Mouse (Mus musculus): Measurements from ENCODE around the gene Cyp46a1. TPM values are rescaled to one million over a fixed set of nuclear protein-coding genes. Genes with fewer than 3 reads are reported as not detected.

Gene Cyp46a1
- polyA plus RNA-seq, 1 experiment from 2014 or later: 6.5 TPM

- Histone ChIP-seq H3K9me3 (peaks cover 3% of the 10 kb centered on the region; the same call in 1 of the 2 replicates), H3K27me3 (replicated peaks) (peaks cover 27% of the 10 kb centered on the region), H3K36me3 (no peaks in the 10 kb centered on the region), H3K4me3 (no peak overlapping the region), H3K27ac (replicated peaks) (no peak overlapping the region), H3K4me1 (peaks cover 5% of the 10 kb centered on the region), H3K4me2 (no peak overlapping the region), H3K9ac (no peak overlapping the region)
- ATAC-seq (ENCODE audit: extremely low read depth, insufficient number of reproducible peaks, low FRiP score, low TSS enrichment): no peak
- 70% methylated on average over 6 of the region's 6 CpGs for WGBS
Measured at GRCm38 (mm10) chr12:108301006-108301405, 33.2 kb upstream of the Cyp46a1 start.

- Histone ChIP-seq H3K4me3 (no peak overlapping the region), H3K9ac (no peak overlapping the region), H3K4me2 (no peak overlapping the region), H3K36me3 (no peaks in the 10 kb centered on the region), H3K27ac (replicated peaks) (no peak overlapping the region), H3K9me3 (no peaks in the 10 kb centered on the region), H3K4me1 (peaks cover 12% of the 10 kb centered on the region), H3K27me3 (replicated peaks) (peaks cover 53% of the 10 kb centered on the region)
- WGBS: 58% methylated on average over 6 of the region's 6 CpGs
- no peak for ATAC-seq (ENCODE audit: extremely low read depth, insufficient number of reproducible peaks, low FRiP score, low TSS enrichment)
Measured at GRCm38 (mm10) chr12:108303778-108304365, 30.3 kb upstream of the Cyp46a1 start.

GRCm38 (mm10) chr12:108305172-108305571 lies 29.0 kb upstream of the Cyp46a1 start:
- no peaks in the 10 kb centered on the region for H3K9me3 ChIP-seq
- H3K9ac ChIP-seq: no peak overlapping the region
- peaks cover 59% of the 10 kb centered on the region for H3K27me3 ChIP-seq (replicated peaks)
- peaks cover 19% of the 10 kb centered on the region for H3K4me1 ChIP-seq
- 57% methylated on average over 8 of the region's 8 CpGs for WGBS
- no peak overlapping the region for H3K4me3 ChIP-seq
- no peaks in the 10 kb centered on the region for H3K36me3 ChIP-seq
- ATAC-seq (ENCODE audit: extremely low read depth, insufficient number of reproducible peaks, low FRiP score, low TSS enrichment): no peak
- no peak overlapping the region for H3K27ac ChIP-seq (replicated peaks)
- H3K4me2 ChIP-seq: no peak overlapping the region

GRCm38 (mm10) chr12:108305812-108306794 lies 28.1 kb upstream of the Cyp46a1 start, which contains the start of gene Hhipl1:
TSS of gene Hhipl1 (plus strand) at chr12:108306270.
- Histone ChIP-seq H3K27ac (replicated peaks) (no peak within 1 kb of the TSS; the same call in 1 of the 2 replicates), H3K27me3 (replicated peaks) (peaks cover 59% of the 10 kb centered on the region), H3K36me3 (no peaks in the 10 kb centered on the region), H3K4me2 (peak within 1 kb of the TSS; percentile 91), H3K4me3 (peak within 1 kb of the TSS; percentile 66), H3K4me1 (peaks cover 24% of the 10 kb centered on the region), H3K9ac (peak within 1 kb of the TSS; percentile 87), H3K9me3 (no peaks in the 10 kb centered on the region)
- 3% methylated on average over 67 of the region's 67 CpGs for WGBS
- ATAC-seq (ENCODE audit: extremely low read depth, insufficient number of reproducible peaks, low FRiP score, low TSS enrichment): peak; percentile 38; the same call in 1 of the 2 replicates

GRCm38 (mm10) chr12:108307553-108307952 lies 26.6 kb upstream of the Cyp46a1 start:
- H3K27me3 ChIP-seq (replicated peaks): peaks cover 59% of the 10 kb centered on the region
- H3K9ac ChIP-seq: peak overlapping the region; percentile 44; the same call in 1 of the 2 replicates
- no peak overlapping the region for H3K27ac ChIP-seq (replicated peaks)
- H3K36me3 ChIP-seq: no peaks in the 10 kb centered on the region
- H3K9me3 ChIP-seq: no peaks in the 10 kb centered on the region
- 20% methylated on average over 14 of the region's 14 CpGs for WGBS
- peaks cover 24% of the 10 kb centered on the region for H3K4me1 ChIP-seq
- H3K4me2 ChIP-seq: peak overlapping the region; percentile 91
- ATAC-seq (ENCODE audit: extremely low read depth, insufficient number of reproducible peaks, low FRiP score, low TSS enrichment): no peak
- peak overlapping the region; percentile 66; the same call in 1 of the 2 replicates for H3K4me3 ChIP-seq

GRCm38 (mm10) chr12:108308363-108308856 lies 25.8 kb upstream of the Cyp46a1 start:
- Histone ChIP-seq H3K4me2 (no peak overlapping the region), H3K9me3 (no peaks in the 10 kb centered on the region), H3K27me3 (replicated peaks) (peaks cover 59% of the 10 kb centered on the region), H3K4me3 (no peak overlapping the region), H3K36me3 (no peaks in the 10 kb centered on the region), H3K9ac (no peak overlapping the region), H3K27ac (replicated peaks) (peak overlapping the region; percentile 12; the same call in 1 of the 2 replicates), H3K4me1 (peaks cover 24% of the 10 kb centered on the region)
- 82% methylated on average over 16 of the region's 16 CpGs for WGBS
- ATAC-seq (ENCODE audit: extremely low read depth, insufficient number of reproducible peaks, low FRiP score, low TSS enrichment): no peak

GRCm38 (mm10) chr12:108309116-108309794 lies 24.9 kb upstream of the Cyp46a1 start:
- H3K9me3 ChIP-seq: no peaks in the 10 kb centered on the region
- H3K27ac ChIP-seq (replicated peaks): no peak overlapping the region
- no peaks in the 10 kb centered on the region for H3K36me3 ChIP-seq
- H3K4me3 ChIP-seq: no peak overlapping the region
- ATAC-seq (ENCODE audit: extremely low read depth, insufficient number of reproducible peaks, low FRiP score, low TSS enrichment): no peak
- H3K4me1 ChIP-seq: peaks cover 24% of the 10 kb centered on the region
- WGBS: 45% methylated on average over 7 of the region's 8 CpGs
- H3K9ac ChIP-seq: no peak overlapping the region
- no peak overlapping the region for H3K4me2 ChIP-seq
- H3K27me3 ChIP-seq (replicated peaks): peaks cover 56% of the 10 kb centered on the region

GRCm38 (mm10) chr12:108310041-108310440 lies 24.1 kb upstream of the Cyp46a1 start:
- H3K9me3 ChIP-seq: no peaks in the 10 kb centered on the region
- H3K9ac ChIP-seq: no peak overlapping the region
- 78% methylated on average over 4 of the region's 4 CpGs for WGBS
- peaks cover 24% of the 10 kb centered on the region for H3K4me1 ChIP-seq
- ATAC-seq (ENCODE audit: extremely low read depth, insufficient number of reproducible peaks, low FRiP score, low TSS enrichment): no peak
- H3K27ac ChIP-seq (replicated peaks): no peak overlapping the region
- no peaks in the 10 kb centered on the region for H3K36me3 ChIP-seq
- H3K4me3 ChIP-seq: no peak overlapping the region
- H3K27me3 ChIP-seq (replicated peaks): peaks cover 54% of the 10 kb centered on the region
- no peak overlapping the region for H3K4me2 ChIP-seq

- Histone ChIP-seq H3K9me3 (no peaks in the 10 kb centered on the region), H3K4me2 (no peak overlapping the region), H3K4me3 (no peak overlapping the region), H3K36me3 (no peaks in the 10 kb centered on the region), H3K9ac (no peak overlapping the region), H3K4me1 (peaks cover 24% of the 10 kb centered on the region), H3K27me3 (replicated peaks) (peaks cover 50% of the 10 kb centered on the region), H3K27ac (replicated peaks) (no peak overlapping the region)
- no peak for ATAC-seq (ENCODE audit: extremely low read depth, insufficient number of reproducible peaks, low FRiP score, low TSS enrichment)
- 64% methylated on average over 7 of the region's 7 CpGs for WGBS
Measured at GRCm38 (mm10) chr12:108310456-108311027, 23.6 kb upstream of the Cyp46a1 start.

GRCm38 (mm10) chr12:108311741-108312290 lies 22.4 kb upstream of the Cyp46a1 start:
- no peak overlapping the region for H3K27ac ChIP-seq (replicated peaks)
- no peaks in the 10 kb centered on the region for H3K9me3 ChIP-seq
- WGBS: 85% methylated on average over 27 of the region's 27 CpGs
- no peak overlapping the region for H3K4me3 ChIP-seq
- H3K4me2 ChIP-seq: no peak overlapping the region
- no peak overlapping the region for H3K9ac ChIP-seq
- no peaks in the 10 kb centered on the region for H3K36me3 ChIP-seq
- no peak for ATAC-seq (ENCODE audit: extremely low read depth, insufficient number of reproducible peaks, low FRiP score, low TSS enrichment)
- peaks cover 52% of the 10 kb centered on the region for H3K27me3 ChIP-seq (replicated peaks)
- peaks cover 18% of the 10 kb centered on the region for H3K4me1 ChIP-seq

Measured in heart, embryonic 13.5 days (tissue).